Mouse (Mus musculus) B cell, adult 2 months (primary cell): ENCODE data around the gene Haspin.

ENCODE experiments used
- DNase-seq, 2 experiments: peaks; one replicate each; pipeline ENCODE4 v3.0.0; 2022

The Haspin gene

GRCm38 (mm10) chr11:73137591-73138501, at the start of gene Haspin:
TSS of gene Haspin (minus strand) at chr11:73138294.
- DNase-seq = peak; percentile 95

- DNase-seq = no peak
Measured at GRCm38 (mm10) chr11:73187231-73187630, 49.1 kb upstream of the Haspin start.

GRCm38 (mm10) chr11:73185872-73186615, 48.0 kb upstream of the Haspin start:
- DNase-seq = no peak

- peak in 1 of 2 experiments; percentile 10 for DNase-seq
Measured at GRCm38 (mm10) chr11:73177895-73178294, 39.8 kb upstream of the Haspin start.

GRCm38 (mm10) chr11:73177509-73177875, 39.4 kb upstream of the Haspin start:
- no peak for DNase-seq

- DNase-seq = peak; percentile 96 to 97
Measured at GRCm38 (mm10) chr11:73176608-73177508, 38.8 kb upstream of the Haspin start, which contains the start of the genes Emc6 and Tax1bp3. TSS of gene Emc6 (minus strand) at chr11:73177037. TSS of gene Tax1bp3 (plus strand) at chr11:73177083.

GRCm38 (mm10) chr11:73176186-73176585, 38.1 kb upstream of the Haspin start:
- DNase-seq = no peak

- no peak for DNase-seq
Measured at GRCm38 (mm10) chr11:73175612-73176011, 37.5 kb upstream of the Haspin start.

- DNase-seq = no peak
Measured at GRCm38 (mm10) chr11:73172186-73172585, 34.1 kb upstream of the Haspin start.

GRCm38 (mm10) chr11:73169231-73169630, 31.1 kb upstream of the Haspin start:
- peak; percentile 60 to 63 for DNase-seq

- no peak for DNase-seq
Measured at GRCm38 (mm10) chr11:73168576-73168975, 30.5 kb upstream of the Haspin start.

GRCm38 (mm10) chr11:73168071-73168470, 30.0 kb upstream of the Haspin start:
- no peak for DNase-seq

- no peak for DNase-seq
Measured at GRCm38 (mm10) chr11:73162284-73162683, 24.2 kb upstream of the Haspin start.

- DNase-seq = no peak
Measured at GRCm38 (mm10) chr11:73161616-73162015, 23.5 kb upstream of the Haspin start.

GRCm38 (mm10) chr11:73160811-73161200, 22.7 kb upstream of the Haspin start:
- DNase-seq = no peak

GRCm38 (mm10) chr11:73159957-73160810, 22.1 kb upstream of the Haspin start, which contains the start of gene P2rx5:
TSS of gene P2rx5 (plus strand) at chr11:73160421.
- no peak for DNase-seq

GRCm38 (mm10) chr11:73155071-73155470, 17.0 kb upstream of the Haspin start:
- no peak for DNase-seq

GRCm38 (mm10) chr11:73148209-73148608, 10.1 kb upstream of the Haspin start:
- DNase-seq = no peak

- no peak for DNase-seq
Measured at GRCm38 (mm10) chr11:73146975-73147365, 8.9 kb upstream of the Haspin start.

- no peak for DNase-seq
Measured at GRCm38 (mm10) chr11:73146026-73146974, 8.2 kb upstream of the Haspin start.
